8 mouse cellular contexts compared by ENCODE assay signal in the genomic region with DNA sequence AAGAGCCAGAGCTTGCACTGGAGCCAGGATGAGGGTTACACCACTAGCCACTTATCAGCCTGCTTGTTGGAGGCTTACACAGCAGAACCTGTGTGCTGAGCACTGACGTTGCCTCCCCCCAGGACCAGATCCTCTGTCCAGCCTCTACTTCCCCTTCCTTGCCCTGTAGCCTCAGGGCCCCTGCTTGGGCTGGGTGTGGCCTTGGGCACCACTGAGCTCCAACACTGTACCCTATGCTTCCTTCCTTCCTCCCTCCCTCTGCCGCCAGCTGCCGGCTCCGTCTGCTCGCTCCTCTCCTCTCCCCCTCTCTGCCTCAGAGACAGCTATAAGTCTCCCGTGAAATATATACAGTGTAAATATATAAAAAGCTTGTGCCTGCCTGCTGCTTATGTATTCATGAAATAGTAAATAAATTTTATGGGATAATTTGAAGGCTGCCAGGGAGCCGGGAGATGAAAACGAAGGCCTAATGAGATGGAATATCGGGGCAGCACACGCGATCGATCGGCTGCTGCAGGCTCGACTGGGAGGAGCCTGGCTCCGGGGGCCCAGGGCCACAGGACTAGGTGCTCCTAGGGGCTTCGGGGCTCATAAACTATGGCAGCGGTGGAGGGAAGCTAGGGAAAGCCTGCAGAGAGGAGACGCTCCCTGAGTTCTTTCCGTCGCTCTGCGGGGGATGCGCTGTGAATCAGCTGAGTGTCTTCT.
A peak's percentile ranks its signal among the peaks of the same experiment; 100 is the strongest.
DNase-seq lines count a peak whose midpoint lies in the region; ATAC-seq lines count a peak whose summit lies in the region.

No protein-coding gene starts in this region.

- H3K9ac ChIP-seq in heart, embryonic 13.5 days, result no peak overlapping the region
- H3K9ac ChIP-seq in embryonic facial prominence, embryonic 12.5 days, result peak overlapping the region; percentile 19; the same call in 1 of the 2 replicates
- no peak overlapping the region; the same call in 1 of the 2 replicates for H3K9ac ChIP-seq in intestine, embryonic 16.5 days (ENCODE audit: low read depth, low read length)
- H3K9ac ChIP-seq in midbrain, embryonic 15.5 days, result no peak overlapping the region

- H3K9me3 ChIP-seq in heart, embryonic 13.5 days, result no peaks in the 10 kb centered on the region
- no peaks in the 10 kb centered on the region for H3K9me3 ChIP-seq in embryonic facial prominence, embryonic 12.5 days
- H3K9me3 ChIP-seq in intestine, embryonic 16.5 days (ENCODE audit: control insufficient read depth, low read length), result no peaks in the 10 kb centered on the region
- no peaks in the 10 kb centered on the region for H3K9me3 ChIP-seq in midbrain, embryonic 15.5 days

- DNase-seq in heart, adult 11 months, result no peak
- DNase-seq in yolk sac, embryonic 10.5 days (ENCODE audit: low spot score), result no peak
- no peak for DNase-seq in ovary, postnatal 36 days (ENCODE audit: low spot score)
- DNase-seq in testis, postnatal 14 days (ENCODE audit: low spot score), result no peak

- no peaks in the 10 kb centered on the region for H3K36me3 ChIP-seq in heart, embryonic 13.5 days
- no peaks in the 10 kb centered on the region for H3K36me3 ChIP-seq in embryonic facial prominence, embryonic 12.5 days
- H3K36me3 ChIP-seq in intestine, embryonic 16.5 days (ENCODE audit: control insufficient read depth, insufficient read depth, low read length), result no peaks in the 10 kb centered on the region
- no peaks in the 10 kb centered on the region for H3K36me3 ChIP-seq in midbrain, embryonic 15.5 days (replicated peaks)

- peak overlapping the region; percentile 33 for H3K4me3 ChIP-seq in heart, embryonic 13.5 days
- no peak overlapping the region for H3K4me3 ChIP-seq in embryonic facial prominence, embryonic 12.5 days
- H3K4me3 ChIP-seq in intestine, embryonic 16.5 days (ENCODE audit: low read length), result peak overlapping the region; percentile 19; the same call in 1 of the 2 replicates
- peak overlapping the region; percentile 2; the same call in 1 of the 2 replicates for H3K4me3 ChIP-seq in midbrain, embryonic 15.5 days

- peaks cover 93% of the 10 kb centered on the region for H3K27me3 ChIP-seq in heart, embryonic 13.5 days (replicated peaks)
- H3K27me3 ChIP-seq in embryonic facial prominence, embryonic 12.5 days, result peaks cover 54% of the 10 kb centered on the region
- peaks cover 3% of the 10 kb centered on the region for H3K27me3 ChIP-seq in intestine, embryonic 16.5 days (replicated peaks; ENCODE audit: control insufficient read depth, insufficient read depth, low read length)
- peaks cover 13% of the 10 kb centered on the region; the same call in 1 of the 2 replicates for H3K27me3 ChIP-seq in midbrain, embryonic 15.5 days (replicated peaks)

- peak overlapping the region; percentile 56 for H3K4me2 ChIP-seq in heart, embryonic 13.5 days
- H3K4me2 ChIP-seq in embryonic facial prominence, embryonic 12.5 days (replicated peaks), result peak overlapping the region; percentile 33
- H3K4me2 ChIP-seq in intestine, embryonic 16.5 days (ENCODE audit: low read depth, low read length), result peak overlapping the region; percentile 35
- H3K4me2 ChIP-seq in midbrain, embryonic 15.5 days, result peak overlapping the region; percentile 26

- ATAC-seq in heart, embryonic 13.5 days (ENCODE audit: extremely low read depth, insufficient number of reproducible peaks, low FRiP score, low TSS enrichment), result no peak
- no peak for ATAC-seq in embryonic facial prominence, embryonic 12.5 days (ENCODE audit: insufficient number of reproducible peaks, insufficient read depth, low FRiP score, low TSS enrichment)
- 0 out of 2 replicates have a peak, but pooled peaks have one; percentile 13 for ATAC-seq in intestine, embryonic 16.5 days
- ATAC-seq in midbrain, embryonic 15.5 days (replicated peaks), result peak; percentile 62

- no peak overlapping the region for H3K27ac ChIP-seq in heart, embryonic 13.5 days (replicated peaks)
- no peak overlapping the region for H3K27ac ChIP-seq in embryonic facial prominence, embryonic 12.5 days
- H3K27ac ChIP-seq in intestine, embryonic 16.5 days (ENCODE audit: low read length), result no peak overlapping the region
- peak overlapping the region; percentile 75 for H3K27ac ChIP-seq in midbrain, embryonic 15.5 days

- peaks cover 5% of the 10 kb centered on the region; the same call in 1 of the 2 replicates for H3K4me1 ChIP-seq in heart, embryonic 13.5 days
- peaks cover 3% of the 10 kb centered on the region; the same call in 1 of the 2 replicates for H3K4me1 ChIP-seq in embryonic facial prominence, embryonic 12.5 days
- H3K4me1 ChIP-seq in intestine, embryonic 16.5 days (ENCODE audit: control insufficient read depth, insufficient read depth, low read length), result no peaks in the 10 kb centered on the region
- peaks cover 16% of the 10 kb centered on the region for H3K4me1 ChIP-seq in midbrain, embryonic 15.5 days

- WGBS in heart, embryonic 13.5 days, result 16% methylated on average over 22 of the region's 22 CpGs
- 10% methylated on average over 22 of the region's 22 CpGs for WGBS in embryonic facial prominence, embryonic 12.5 days
- 14% methylated on average over 22 of the region's 22 CpGs for WGBS in intestine, embryonic 16.5 days
- 22% methylated on average over 22 of the region's 22 CpGs for WGBS in midbrain, embryonic 15.5 days

Comparison
In these comparisons a context has a peak if more than half of its experiments do, and no peak if none do; other contexts are left out.
1. ATAC-seq: peak in intestine, embryonic 16.5 days (single experiment) and midbrain, embryonic 15.5 days (single experiment); none in heart, embryonic 13.5 days (single experiment) and embryonic facial prominence, embryonic 12.5 days (single experiment).
2. Peak in every context shown above with its lines, with median percentiles within 50 percentile points of each other: H3K4me2 ChIP-seq.